Mouse (Mus musculus) forelimb bud, embryonic 11.5 days (tissue): ENCODE results near the gene Agt.

Source experiments
- DNase-seq: peaks from one replicate; pipeline ENCODE4 v3.0.0-alpha.2; 2012; ENCODE audit warnings: low read depth, low spot score

The Agt gene

GRCm38 (mm10) chr8:124507572-124508320 lies 61.8 kb downstream of the Agt start:
- DNase-seq, result no peak
